Mouse (Mus musculus) urinary bladder, postnatal 4 days (tissue): Measurements from ENCODE around the gene Reep3.
"Not testable (repeated sequence)": the region's sequence is repeated elsewhere in the genome, so short reads cannot be mapped to it uniquely, and the experiment has no call there.

Experiments
- DNase-seq, 2 experiments: peaks; one replicate each; pipeline ENCODE4 v3.0.0; 2021 to 2022; ENCODE audit warnings: low spot score in 2 of 2

Gene Reep3

GRCm38 (mm10) chr10:67017891-67018290 is 78.9 kb downstream of the Reep3 start:
- no peak for DNase-seq

- DNase-seq, result no peak
Measured at GRCm38 (mm10) chr10:67017315-67017714, 79.4 kb downstream of the Reep3 start.

GRCm38 (mm10) chr10:67016615-67017278 is 80.0 kb downstream of the Reep3 start:
- DNase-seq, result no peak

GRCm38 (mm10) chr10:67014746-67015145 is 82.0 kb downstream of the Reep3 start:
- DNase-seq, result no peak

- DNase-seq, result peak in 1 of 2 experiments; percentile 25
Measured at GRCm38 (mm10) chr10:67010521-67010920, 86.2 kb downstream of the Reep3 start.

- DNase-seq, result no peak
Measured at GRCm38 (mm10) chr10:67004527-67005042, 92.2 kb downstream of the Reep3 start.

- peak; percentile 48 to 72 for DNase-seq
Measured at GRCm38 (mm10) chr10:67003743-67004526, 92.8 kb downstream of the Reep3 start.

GRCm38 (mm10) chr10:67003009-67003742 is 93.6 kb downstream of the Reep3 start:
- peak; percentile 62 to 71 for DNase-seq

GRCm38 (mm10) chr10:67002207-67003008 is 94.3 kb downstream of the Reep3 start:
- peak; percentile 84 to 90 for DNase-seq

- not testable (repeated sequence) for DNase-seq
Measured at GRCm38 (mm10) chr10:67000958-67001615, 95.7 kb downstream of the Reep3 start.

GRCm38 (mm10) chr10:67000136-67000535 is 96.6 kb downstream of the Reep3 start:
- no peak for DNase-seq

- DNase-seq, result no peak
Measured at GRCm38 (mm10) chr10:66998770-66999169, 98.0 kb downstream of the Reep3 start.

- no peak for DNase-seq
Measured at GRCm38 (mm10) chr10:66995181-66995580, 101.6 kb downstream of the Reep3 start.

GRCm38 (mm10) chr10:66994469-66994868 is 102.3 kb downstream of the Reep3 start:
- DNase-seq, result peak in 1 of 2 experiments; percentile 37

GRCm38 (mm10) chr10:66992591-66992990 is 104.2 kb downstream of the Reep3 start:
- DNase-seq, result no peak

- no peak for DNase-seq
Measured at GRCm38 (mm10) chr10:66990506-66990905, 106.2 kb downstream of the Reep3 start.

GRCm38 (mm10) chr10:66983043-66983442 is 113.7 kb downstream of the Reep3 start:
- no peak for DNase-seq

- DNase-seq, result no peak
Measured at GRCm38 (mm10) chr10:66978215-66978614, 118.5 kb downstream of the Reep3 start.

GRCm38 (mm10) chr10:66977093-66977492 is 119.7 kb downstream of the Reep3 start:
- DNase-seq, result no peak

GRCm38 (mm10) chr10:66975451-66975850 is 121.3 kb downstream of the Reep3 start:
- DNase-seq, result no peak

- DNase-seq, result no peak
Measured at GRCm38 (mm10) chr10:66974417-66974816, 122.3 kb downstream of the Reep3 start.
